Mouse (Mus musculus): ENCODE measurements around the gene Polr2g. TPM values are rescaled to one million over a fixed set of nuclear protein-coding genes. Genes with fewer than 3 reads are reported as not detected.
A peak's percentile ranks its signal among the peaks of the same experiment; 100 is the strongest.

Polr2g gene
- total and polyA plus RNA-seq, 3 experiments, result 181 to 188 TPM; not detected in 1

DNA sequence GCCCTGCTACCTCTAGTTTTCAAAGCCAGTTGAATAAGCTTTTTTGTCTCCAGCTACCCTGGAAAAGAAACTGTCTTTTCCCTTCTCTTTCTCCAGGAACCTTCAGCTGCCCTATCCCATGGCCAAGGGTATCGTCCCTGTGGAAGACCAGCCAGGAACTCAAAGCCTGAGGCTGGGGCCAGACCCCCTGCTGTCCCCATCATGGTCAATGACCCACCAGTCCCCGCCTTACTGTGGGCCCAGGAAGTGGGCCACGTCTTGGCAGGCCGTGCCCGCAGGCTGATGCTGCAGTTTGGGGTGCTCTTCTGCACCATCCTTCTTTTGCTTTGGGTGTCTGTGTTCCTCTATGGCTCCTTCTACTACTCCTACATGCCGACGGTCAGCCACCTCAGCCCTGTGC lies 42.6 kb upstream of the Polr2g start:
- peak overlapping the region; percentile 83 for H3K9ac ChIP-seq (ENCODE audit: control insufficient read depth, low read depth, low read length, poor library complexity, severe bottlenecking)
- H3K27me3 ChIP-seq (ENCODE audit: control insufficient read depth in 1 of 2, insufficient read depth in 2 of 2, low read length in 2 of 2), result no peaks in the 10 kb centered on the region
- DNase-seq (ENCODE audit: low read depth, low spot score), result no peak
- no peak overlapping the region for H3K27ac ChIP-seq (ENCODE audit: control insufficient read depth, low read depth, low read length)
- H3K79me2 ChIP-seq (ENCODE audit: control insufficient read depth, insufficient read depth, low read length, poor library complexity), result no peaks in the 10 kb centered on the region; the same call in 1 of the 2 replicates
- H3K4me3 ChIP-seq (ENCODE audit: control insufficient read depth in 1 of 2, insufficient read depth in 1 of 2, low read depth in 2 of 2, low read length in 2 of 2), result peak overlapping the region; percentile 77 to 96
- H3K9me3 ChIP-seq (replicated peaks; ENCODE audit: insufficient read depth, low read length), result no peaks in the 10 kb centered on the region
- peaks cover 2 to 14% of the 10 kb centered on the region in 2 experiments for H3K36me3 ChIP-seq (ENCODE audit: control insufficient read depth in 1 of 2, insufficient read depth in 2 of 2, low read length in 2 of 2)
- H3K4me1 ChIP-seq (ENCODE audit: control insufficient read depth in 1 of 2, insufficient read depth in 2 of 2, low read length in 2 of 2), result peaks cover 3 to 17% of the 10 kb centered on the region in 2 experiments
- TF ChIP-seq ZKSCAN1 (IDR thresholded peaks at IDR 0.05; ENCODE audit: low read depth, low read length) (no peak), RCOR1 (IDR thresholded peaks at IDR 0.05; ENCODE audit: low read depth, low read length) (no peak), CTCF (IDR thresholded peaks at IDR 0.05 in 2 of 3, conservative IDR thresholded peaks at IDR 0.05 in 1 of 3; ENCODE audit: control insufficient read depth in 1 of 3, insufficient read depth in 1 of 3, low read depth in 2 of 3, low read length in 3 of 3, poor library complexity in 1 of 3, severe bottlenecking in 1 of 3) (no peak)

DNA sequence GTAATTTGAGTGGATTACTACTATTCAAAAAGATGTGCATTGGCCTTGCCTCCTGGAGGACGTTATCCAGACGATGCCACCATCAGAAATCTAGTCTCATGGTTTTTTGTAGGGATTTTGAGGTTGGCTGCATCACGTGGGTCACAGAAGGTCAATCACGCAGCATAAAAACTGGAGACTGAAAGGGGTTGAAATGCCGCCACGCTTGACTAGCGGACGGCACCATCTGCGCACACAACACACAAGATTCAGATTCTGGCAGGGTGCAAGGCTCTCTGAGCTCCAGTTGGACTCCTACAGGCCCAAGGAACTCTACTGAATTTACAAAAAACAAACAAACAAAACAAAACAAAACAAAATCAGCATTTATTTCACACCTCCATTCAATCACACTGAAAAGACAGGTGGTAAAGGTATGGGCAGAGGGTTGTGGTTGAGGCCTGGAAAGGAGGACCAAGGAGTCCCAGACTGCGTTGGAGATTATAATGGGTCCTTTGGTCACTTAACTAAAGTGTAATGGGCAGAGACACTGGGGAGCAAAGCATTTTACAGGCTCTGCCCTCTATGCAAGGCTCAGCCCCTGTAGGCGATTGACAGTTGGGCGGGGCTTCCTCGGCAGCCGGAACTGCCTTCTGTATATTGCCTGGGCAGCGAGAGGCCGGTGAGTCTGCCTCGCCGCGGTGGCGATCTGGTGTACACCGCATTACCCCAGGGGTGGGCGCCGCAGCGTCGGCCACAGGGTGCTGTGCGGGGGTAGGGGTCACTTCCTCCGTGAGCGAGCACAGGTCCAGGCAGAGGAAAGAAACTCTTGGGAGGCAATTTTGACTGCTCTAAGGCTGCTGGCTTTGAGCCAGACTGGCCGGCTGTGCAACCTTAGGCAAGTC lies 41.8 kb upstream of the Polr2g start:
- Histone ChIP-seq H3K4me1 (ENCODE audit: control insufficient read depth in 1 of 2, insufficient read depth in 2 of 2, low read length in 2 of 2) (peaks cover 3 to 17% of the 10 kb centered on the region in 2 experiments), H3K4me3 (ENCODE audit: control insufficient read depth in 1 of 2, insufficient read depth in 1 of 2, low read depth in 2 of 2, low read length in 2 of 2) (peak overlapping the region; percentile 77 to 96), H3K27ac (ENCODE audit: control insufficient read depth, low read depth, low read length) (no peak overlapping the region; the same call in 1 of the 2 replicates), H3K9me3 (replicated peaks; ENCODE audit: insufficient read depth, low read length) (no peaks in the 10 kb centered on the region), H3K9ac (ENCODE audit: control insufficient read depth, low read depth, low read length, poor library complexity, severe bottlenecking) (peak overlapping the region; percentile 83), H3K27me3 (ENCODE audit: control insufficient read depth in 1 of 2, insufficient read depth in 2 of 2, low read length in 2 of 2) (no peaks in the 10 kb centered on the region), H3K36me3 (ENCODE audit: control insufficient read depth in 1 of 2, insufficient read depth in 2 of 2, low read length in 2 of 2) (peaks cover 1 to 14% of the 10 kb centered on the region in 2 experiments), H3K79me2 (ENCODE audit: control insufficient read depth, insufficient read depth, low read length, poor library complexity) (no peaks in the 10 kb centered on the region; the same call in 1 of the 2 replicates)
- peak; percentile 81 for DNase-seq (ENCODE audit: low read depth, low spot score)
- TF ChIP-seq MEF2A (IDR thresholded peaks at IDR 0.05; ENCODE audit: extremely low read depth, insufficient replicate concordance, low read depth, low read length, poor library complexity, severe bottlenecking), result no peak
- TF ChIP-seq E2F4 (IDR thresholded peaks at IDR 0.05; ENCODE audit: borderline replicate concordance, low read depth, low read length), result no peak
- no peak for TF ChIP-seq GATA1 (IDR thresholded peaks at IDR 0.05; ENCODE audit: low read depth, low read length)
- peak; percentile 48 for TF ChIP-seq MXI1 (IDR thresholded peaks at IDR 0.05; ENCODE audit: low read depth, low read length)
- TF ChIP-seq TCF12 (IDR thresholded peaks at IDR 0.05; ENCODE audit: low read depth, low read length), result 0 out of 2 replicates have a peak, but pooled peaks have one; percentile 4
- TF ChIP-seq NELFE (IDR thresholded peaks at IDR 0.05; ENCODE audit: low read depth, low read length), result peak; percentile 74
- TF ChIP-seq ELF1 (IDR thresholded peaks at IDR 0.05; ENCODE audit: low read depth, low read length), result peak; percentile 45; the same call in 1 of the 2 replicates
- TF ChIP-seq ZMIZ1 (IDR thresholded peaks at IDR 0.05; ENCODE audit: low read depth, low read length), result 0 out of 2 replicates have a peak, but pooled peaks have one; percentile 55
- TF ChIP-seq CTCF (IDR thresholded peaks at IDR 0.05 in 2 of 3, conservative IDR thresholded peaks at IDR 0.05 in 1 of 3; ENCODE audit: control insufficient read depth in 1 of 3, insufficient read depth in 1 of 3, low read depth in 2 of 3, low read length in 3 of 3, poor library complexity in 1 of 3, severe bottlenecking in 1 of 3), result 0 out of 6 replicates have a peak, but pooled peaks of 1 of the 3 experiments have one; percentile 1
- TF ChIP-seq SIN3A (IDR thresholded peaks at IDR 0.05; ENCODE audit: low read length), result peak; percentile 57; the same call in 1 of the 2 replicates
- TF ChIP-seq MYC (IDR thresholded peaks at IDR 0.05; ENCODE audit: low read depth, low read length), result no peak
- no peak for TF ChIP-seq EP300 (IDR thresholded peaks at IDR 0.05; ENCODE audit: low read depth in 1 of 2, low read length in 2 of 2)
- TF ChIP-seq MYB (IDR thresholded peaks at IDR 0.05; ENCODE audit: low read depth, low read length), result no peak
- no peak for TF ChIP-seq MAX (IDR thresholded peaks at IDR 0.05; ENCODE audit: low read length)
- TF ChIP-seq POLR2A (IDR thresholded peaks at IDR 0.05; ENCODE audit: control insufficient read depth in 1 of 2, insufficient read depth in 1 of 2, low read depth in 1 of 2, low read length in 2 of 2, poor library complexity in 1 of 2), result peak; percentile 61 to 70; a peak in 3 of 4 replicates
- TF ChIP-seq RCOR1 (IDR thresholded peaks at IDR 0.05; ENCODE audit: low read depth, low read length), result no peak
- no peak for TF ChIP-seq ZC3H11A (IDR thresholded peaks at IDR 0.05; ENCODE audit: low read depth, low read length)
- TF ChIP-seq TAL1 (IDR thresholded peaks at IDR 0.05; ENCODE audit: low read length), result no peak
- no peak for TF ChIP-seq TBP (IDR thresholded peaks at IDR 0.05; ENCODE audit: low read depth, low read length)
- no peak for TF ChIP-seq ZKSCAN1 (IDR thresholded peaks at IDR 0.05; ENCODE audit: low read depth, low read length)
- TF ChIP-seq USF2 (IDR thresholded peaks at IDR 0.05; ENCODE audit: borderline replicate concordance in 1 of 2, insufficient read depth in 1 of 2, low read depth in 1 of 2, low read length in 2 of 2), result no peak
- no peak for TF ChIP-seq RAD21 (IDR thresholded peaks at IDR 0.05; ENCODE audit: low read depth, low read length)
- TF ChIP-seq POLR2AphosphoS5 (IDR thresholded peaks at IDR 0.05; ENCODE audit: borderline replicate concordance, low read depth, low read length), result no peak
- TF ChIP-seq JUND (IDR thresholded peaks at IDR 0.05; ENCODE audit: low read depth, low read length), result no peak
- TF ChIP-seq MAZ (IDR thresholded peaks at IDR 0.05; ENCODE audit: low read depth, low read length), result no peak
- no peak for TF ChIP-seq CHD1 (IDR thresholded peaks at IDR 0.05; ENCODE audit: low read depth, low read length)
- TF ChIP-seq NRF1 (IDR thresholded peaks at IDR 0.05; ENCODE audit: insufficient read depth, low read depth, low read length, poor library complexity, severe bottlenecking), result no peak
- TF ChIP-seq CHD2 (IDR thresholded peaks at IDR 0.05; ENCODE audit: low read length), result no peak
